In the genomic region with DNA sequence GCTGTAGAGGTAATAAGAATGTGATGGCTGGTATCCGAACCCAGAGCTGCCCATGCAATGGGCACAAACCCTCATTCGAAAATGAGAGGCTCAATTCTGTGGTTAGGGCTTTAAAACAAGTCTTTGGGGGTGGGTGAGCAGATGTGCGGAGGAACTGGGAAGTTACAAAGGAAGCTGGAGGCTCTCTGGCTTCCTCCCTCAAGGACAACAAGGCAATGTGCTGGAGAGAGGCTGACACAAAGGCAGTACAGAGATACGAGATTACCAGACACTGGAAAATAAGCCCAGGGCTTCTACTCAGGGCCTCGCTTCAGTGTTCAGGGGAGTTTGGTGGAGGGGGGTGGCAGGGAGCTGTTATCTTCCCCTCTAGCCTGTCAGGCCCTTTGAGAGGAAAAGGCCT, we compare ENCODE assay signal across 8 mouse cellular contexts. TPM values are rescaled to one million over a fixed set of nuclear protein-coding genes. Genes with fewer than 3 reads are reported as not detected.
A peak's percentile ranks its signal among the peaks of the same experiment; 100 is the strongest.
DNase-seq lines count a peak whose midpoint lies in the region; ATAC-seq lines count a peak whose summit lies in the region.

No protein-coding gene starts in this region.

- 19% methylated on average over 5 of the region's 5 CpGs for WGBS in liver, embryonic 12.5 days (ENCODE audit: insufficient replicate concordance)
- WGBS in neural tube, embryonic 13.5 days = 45% methylated on average over 5 of the region's 5 CpGs

- H3K9me3 ChIP-seq in liver, embryonic 12.5 days (replicated peaks) = no peaks in the 10 kb centered on the region
- H3K9me3 ChIP-seq in neural tube, embryonic 13.5 days = no peaks in the 10 kb centered on the region

- peak overlapping the region; percentile 95 for H3K27ac ChIP-seq in liver, embryonic 12.5 days
- H3K27ac ChIP-seq in neural tube, embryonic 13.5 days (replicated peaks) = peak overlapping the region; percentile 100

- peak overlapping the region; percentile 97 for H3K9ac ChIP-seq in liver, embryonic 12.5 days
- H3K9ac ChIP-seq in neural tube, embryonic 13.5 days = peak overlapping the region; percentile 94

- H3K36me3 ChIP-seq in liver, embryonic 12.5 days = no peaks in the 10 kb centered on the region
- H3K36me3 ChIP-seq in neural tube, embryonic 13.5 days = no peaks in the 10 kb centered on the region

- peak overlapping the region; percentile 99 for H3K4me2 ChIP-seq in liver, embryonic 12.5 days
- peak overlapping the region; percentile 92 for H3K4me2 ChIP-seq in neural tube, embryonic 13.5 days

- peak; percentile 20; the same call in 1 of the 2 replicates for ATAC-seq in liver, embryonic 12.5 days
- no peak for ATAC-seq in neural tube, embryonic 13.5 days (ENCODE audit: low read depth)

- H3K27me3 ChIP-seq in liver, embryonic 12.5 days (replicated peaks) = no peaks in the 10 kb centered on the region
- no peaks in the 10 kb centered on the region for H3K27me3 ChIP-seq in neural tube, embryonic 13.5 days

- peaks cover 32% of the 10 kb centered on the region for H3K4me1 ChIP-seq in liver, embryonic 12.5 days
- H3K4me1 ChIP-seq in neural tube, embryonic 13.5 days (replicated peaks) = peaks cover 27% of the 10 kb centered on the region

- peak; percentile 36 for DNase-seq in gastrocnemius, postnatal 25 days
- no peak for DNase-seq in gastrocnemius, postnatal 10 days
- DNase-seq in cerebellum, adult 9-11 months = peak; percentile 41
- DNase-seq in heart, adult 9 months (ENCODE audit: low spot score in 2 of 2) = peak; percentile 64 to 77
- DNase-seq in kidney, adult 11 months = peak; percentile 28
- DNase-seq in Muller cell, postnatal 12 days (ENCODE audit: inconsistent ontology term) = no peak

- peak overlapping the region; percentile 89 for H3K4me3 ChIP-seq in liver, embryonic 12.5 days
- peak overlapping the region; percentile 94; the same call in 1 of the 2 replicates for H3K4me3 ChIP-seq in neural tube, embryonic 13.5 days

RNA-seq across cellular contexts. Expression of a gene that starts 1.3 kb away (rescaled TPM):
- total RNA-seq in gastrocnemius, postnatal 25 days (2021) = 10 to 100 TPM; 60.9 to 69.3 TPM
- 100 to 1,000 TPM in 1 of 2 experiments, 10 to 100 TPM in 1; 94.8 to 104 TPM for total RNA-seq in gastrocnemius, postnatal 10 days (2021)
- 15.0 and 16.6 TPM in 2 replicates for polyA plus RNA-seq in liver, embryonic 12.5 days (2016; fragmentation: Nextera tagmentation; extraction: Ambion mirVana)
- 33.5 and 36.1 TPM in 2 replicates for polyA plus RNA-seq in neural tube, embryonic 13.5 days (2015; fragmentation: Nextera tagmentation; extraction: Ambion mirVana)

Comparison
In these comparisons a context has a peak if more than half of its experiments do, and no peak if none do; other contexts are left out.
1. DNase-seq: peak in gastrocnemius, postnatal 25 days (single experiment), cerebellum, adult 9-11 months (single experiment), heart, adult 9 months (2 of 2) and kidney, adult 11 months (single experiment); none in gastrocnemius, postnatal 10 days (single experiment) and Muller cell, postnatal 12 days (single experiment).